Mouse (Mus musculus) thymus, postnatal 4 days (tissue): ENCODE measurements around the gene Sln.

ENCODE experiments used
- DNase-seq: peaks from one replicate; pipeline ENCODE4 v3.0.0; 2021

Sln gene

GRCm38 (mm10) chr9:53849864-53850263 lies at the start of gene Sln:
Gene Sln, plus strand, starts transcription at chr9:53850164.
- no peak for DNase-seq

GRCm38 (mm10) chr9:53802921-53803320 lies 47.0 kb upstream of the Sln start:
- no peak for DNase-seq

- peak; percentile 66 for DNase-seq
Observed at GRCm38 (mm10) chr9:53806496-53807086, 43.4 kb upstream of the Sln start.

- DNase-seq: no peak
Observed at GRCm38 (mm10) chr9:53813418-53813817, 36.5 kb upstream of the Sln start.

GRCm38 (mm10) chr9:53818760-53819159 lies 31.2 kb upstream of the Sln start:
- DNase-seq: peak; percentile 91

- peak; percentile 22 for DNase-seq
Observed at GRCm38 (mm10) chr9:53825318-53825717, 24.6 kb upstream of the Sln start.

GRCm38 (mm10) chr9:53829081-53829865 lies 20.7 kb upstream of the Sln start:
- peak; percentile 51 for DNase-seq

- peak; percentile 11 for DNase-seq
Observed at GRCm38 (mm10) chr9:53829866-53830209, 20.1 kb upstream of the Sln start.

GRCm38 (mm10) chr9:53835039-53835438 lies 14.9 kb upstream of the Sln start:
- no peak for DNase-seq

- no peak for DNase-seq
Observed at GRCm38 (mm10) chr9:53835976-53836375, 14.0 kb upstream of the Sln start.

GRCm38 (mm10) chr9:53838816-53839215 lies 11.1 kb upstream of the Sln start:
- DNase-seq: no peak

- no peak for DNase-seq
Observed at GRCm38 (mm10) chr9:53848548-53848947, 1.4 kb upstream of the Sln start.

- no peak for DNase-seq
Observed at GRCm38 (mm10) chr9:53852158-53852557, 2.2 kb downstream of the Sln start.

- DNase-seq: no peak
Observed at GRCm38 (mm10) chr9:53853672-53854071, 3.7 kb downstream of the Sln start.

GRCm38 (mm10) chr9:53854525-53854924 lies 4.6 kb downstream of the Sln start:
- no peak for DNase-seq

GRCm38 (mm10) chr9:53857864-53858263 lies 7.9 kb downstream of the Sln start:
- no peak for DNase-seq

- no peak for DNase-seq
Observed at GRCm38 (mm10) chr9:53873239-53873638, 23.3 kb downstream of the Sln start.

- DNase-seq: no peak
Observed at GRCm38 (mm10) chr9:53877423-53877822, 27.5 kb downstream of the Sln start.

GRCm38 (mm10) chr9:53883588-53884280 lies 33.8 kb downstream of the Sln start:
- no peak for DNase-seq

GRCm38 (mm10) chr9:53890075-53890474 lies 40.1 kb downstream of the Sln start:
- DNase-seq: peak; percentile 39

GRCm38 (mm10) chr9:53895827-53896226 lies 45.9 kb downstream of the Sln start:
- no peak for DNase-seq

GRCm38 (mm10) chr9:53899836-53900235 lies 49.9 kb downstream of the Sln start:
- no peak for DNase-seq

- DNase-seq: no peak
Observed at GRCm38 (mm10) chr9:53903215-53903842, 53.4 kb downstream of the Sln start.
